Mouse (Mus musculus) megakaryocyte, adult 5-6 weeks (primary cell): ENCODE results near the gene Nudt21. TPM values are rescaled to one million over a fixed set of nuclear protein-coding genes. Genes with fewer than 3 reads are reported as not detected.

ENCODE experiments used
- ATAC-seq: 2 replicates; pipeline ENCODE4 v1.8.0; 2016; ENCODE audit warnings: mild to moderate bottlenecking, inconsistent platforms; ENCODE audit not compliant: poor library complexity, severe bottlenecking
- total RNA-seq, 2 experiments: library from RNA; stranded (forward) in 1 of 2; stranded (reverse) in 1 of 2; fragments of 153-499, 151-499 nt in 1 of 2; fragments of 221-1000, 200-1000 nt in 1 of 2; gene quantifications; 2 replicates each; pipeline versions ENCODE4 v1.2.3 to v1.2.4; 2015 to 2017

Nudt21 gene
- total RNA-seq, 2 experiments from 2014 or later, result 57.2 to 83.1 TPM

- no peak for ATAC-seq
Measured at GRCm38 (mm10) chr8:94004139-94004538, 32.7 kb downstream of the Nudt21 start.

GRCm38 (mm10) chr8:93998961-93999360 is 37.9 kb downstream of the Nudt21 start:
- ATAC-seq, result no peak

GRCm38 (mm10) chr8:93989739-93990138 is 47.1 kb downstream of the Nudt21 start:
- ATAC-seq, result no peak

GRCm38 (mm10) chr8:93984731-93985130 is 52.1 kb downstream of the Nudt21 start:
- peak; percentile 96 for ATAC-seq

GRCm38 (mm10) chr8:93983827-93984226 is 53.0 kb downstream of the Nudt21 start:
- ATAC-seq, result no peak

- ATAC-seq, result no peak
Measured at GRCm38 (mm10) chr8:93981679-93982215, 55.1 kb downstream of the Nudt21 start.

GRCm38 (mm10) chr8:93980141-93980540 is 56.7 kb downstream of the Nudt21 start:
- ATAC-seq, result no peak

- no peak for ATAC-seq
Measured at GRCm38 (mm10) chr8:93976446-93977211, 60.2 kb downstream of the Nudt21 start.

- ATAC-seq, result no peak
Measured at GRCm38 (mm10) chr8:93975358-93975757, 61.5 kb downstream of the Nudt21 start.

- no peak for ATAC-seq
Measured at GRCm38 (mm10) chr8:93974602-93975186, 62.1 kb downstream of the Nudt21 start.

GRCm38 (mm10) chr8:93973831-93974375 is 62.9 kb downstream of the Nudt21 start:
- ATAC-seq, result no peak

GRCm38 (mm10) chr8:93972971-93973734 is 63.7 kb downstream of the Nudt21 start:
- no peak for ATAC-seq

GRCm38 (mm10) chr8:93972211-93972610 is 64.6 kb downstream of the Nudt21 start:
- ATAC-seq, result no peak

- no peak for ATAC-seq
Measured at GRCm38 (mm10) chr8:93971451-93971850, 65.4 kb downstream of the Nudt21 start.

GRCm38 (mm10) chr8:93969626-93970340 is 67.0 kb downstream of the Nudt21 start:
- no peak for ATAC-seq

- ATAC-seq, result no peak
Measured at GRCm38 (mm10) chr8:93968293-93968692, 68.5 kb downstream of the Nudt21 start.
